Mouse (Mus musculus): ENCODE measurements at regions not wholly inside any gene's neighbourhood (a gene's known extent, or its start where the extent isn't known, plus 50 kb on each side); places are given as distances from the start of the nearest gene placed in this dataset.

DNA sequence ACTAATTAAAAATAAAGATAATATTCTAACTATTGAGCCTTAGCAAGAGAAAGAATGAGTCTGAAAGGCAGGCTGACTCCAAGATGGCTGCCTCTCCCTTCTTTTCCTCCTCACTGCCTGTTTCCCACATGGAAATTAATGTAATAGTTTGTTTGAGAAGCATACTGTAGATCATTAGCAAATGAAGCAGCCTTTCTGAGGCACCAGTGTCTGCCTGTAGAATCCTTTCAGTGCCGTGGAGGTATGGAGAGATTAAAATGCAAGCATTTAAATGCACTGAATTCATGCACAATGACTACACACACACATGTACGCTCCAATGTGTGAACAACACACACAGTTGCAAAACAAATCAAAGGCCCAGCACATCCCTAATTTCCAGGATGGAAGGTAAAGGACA, 159.5 kb upstream of the Tmem161b start:
- TF ChIP-seq POLR2AphosphoS2 (IDR thresholded peaks at IDR 0.05; ENCODE audit: low read length) = no peak
- no peak for TF ChIP-seq CTCF (IDR thresholded peaks at IDR 0.05 in 2 of 3, conservative IDR thresholded peaks at IDR 0.05 in 1 of 3; ENCODE audit: control insufficient read depth in 1 of 3, insufficient read depth in 1 of 3, low read depth in 2 of 3, low read length in 3 of 3, poor library complexity in 1 of 3, severe bottlenecking in 1 of 3)
- TF ChIP-seq ZNF384 (IDR thresholded peaks at IDR 0.05; ENCODE audit: low read depth, low read length) = no peak
- TF ChIP-seq BHLHE40 (IDR thresholded peaks at IDR 0.05; ENCODE audit: borderline replicate concordance, low read depth, low read length) = no peak
- TF ChIP-seq SIN3A (IDR thresholded peaks at IDR 0.05; ENCODE audit: low read length) = no peak
